Mouse (Mus musculus) layer of hippocampus, postnatal 36 days (tissue): ENCODE measurements at regions not wholly inside any gene's neighbourhood (a gene's known extent, or its start where the extent isn't known, plus 50 kb on each side); places are given as distances from the start of the nearest gene placed in this dataset.

Source experiments
- DNase-seq, 2 experiments: peaks; one replicate each; pipeline ENCODE4 v3.0.0; 2022

DNA sequence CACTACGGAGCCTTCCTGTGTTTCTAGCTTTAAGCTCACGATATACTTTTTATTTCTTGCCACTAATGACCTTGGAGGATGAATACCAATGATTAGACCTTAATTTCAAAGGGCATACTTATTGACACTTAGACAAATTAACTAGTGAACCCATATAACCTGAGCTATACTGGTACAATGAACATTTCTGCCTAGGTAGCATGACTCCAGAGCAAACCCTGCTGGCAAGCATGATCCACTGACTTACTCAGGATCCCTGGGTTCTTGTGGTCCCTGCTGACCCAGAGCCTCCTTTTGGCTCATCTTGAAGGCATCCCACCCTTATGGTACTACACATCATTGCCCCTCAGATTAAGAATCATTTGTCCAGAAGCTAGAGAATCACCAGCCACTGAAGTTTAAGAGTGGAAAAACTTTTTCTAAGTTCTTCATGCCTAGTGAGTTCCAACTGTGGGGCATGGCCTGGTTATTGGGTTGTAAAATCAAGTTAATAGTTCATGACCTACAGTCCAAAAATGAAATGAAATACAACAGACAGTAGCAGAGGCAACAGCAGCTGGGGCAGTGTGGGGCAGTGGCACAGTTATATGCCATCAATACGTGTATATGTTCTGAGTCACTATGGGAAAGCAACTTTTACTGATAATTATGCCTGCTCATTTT is 1408.5 kb upstream of the A1bg start:
- no peak for DNase-seq

DNA sequence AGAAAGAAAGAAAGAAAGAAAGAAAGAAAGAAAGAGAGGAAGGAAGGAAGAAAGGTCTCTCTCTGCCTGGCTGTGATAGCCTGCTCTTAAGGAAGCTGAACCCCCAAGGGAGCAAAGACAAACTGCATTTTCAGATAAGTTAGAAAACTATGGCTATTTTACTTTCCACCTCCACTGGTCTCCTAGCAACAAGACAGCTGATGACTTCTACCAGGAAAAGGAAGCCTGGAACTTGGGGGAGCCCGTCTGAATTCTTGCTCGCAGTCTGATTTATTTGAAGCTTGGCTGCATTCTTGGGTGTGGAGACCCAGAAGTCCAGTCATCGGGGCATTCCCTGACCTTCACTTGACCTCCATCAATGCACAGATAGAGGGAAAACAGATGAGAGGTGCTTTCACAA is 1406.1 kb upstream of the A1bg start:
- DNase-seq, result peak in 1 of 2 experiments; percentile 8

DNA sequence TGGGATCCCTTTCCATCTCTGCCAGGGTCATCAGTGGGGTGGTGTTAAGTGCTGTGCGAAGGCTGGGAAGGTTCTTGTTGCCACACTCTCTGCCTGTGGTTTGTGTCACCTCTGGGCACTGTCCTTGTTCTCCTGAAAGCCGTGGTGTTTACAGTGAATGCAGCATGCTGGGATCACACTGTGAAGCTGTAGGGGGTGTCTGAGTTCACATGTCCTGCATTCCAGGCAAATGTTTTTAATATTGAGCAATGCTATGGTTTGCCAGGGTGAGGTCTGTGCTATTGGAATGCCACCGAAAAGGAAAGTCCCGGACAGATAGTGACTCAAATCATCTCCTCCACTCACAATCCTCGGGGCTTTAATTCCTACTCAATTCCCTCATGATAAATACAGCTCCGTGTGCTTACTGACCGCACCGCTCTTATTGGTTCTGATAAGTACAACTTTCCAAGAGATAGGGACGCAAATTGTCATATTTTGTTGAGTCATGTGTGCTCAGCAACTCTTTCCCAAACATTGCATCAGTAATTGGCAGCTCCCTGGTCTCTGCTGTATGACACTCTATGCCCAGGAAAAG is 1405.6 kb upstream of the A1bg start:
- no peak for DNase-seq

DNA sequence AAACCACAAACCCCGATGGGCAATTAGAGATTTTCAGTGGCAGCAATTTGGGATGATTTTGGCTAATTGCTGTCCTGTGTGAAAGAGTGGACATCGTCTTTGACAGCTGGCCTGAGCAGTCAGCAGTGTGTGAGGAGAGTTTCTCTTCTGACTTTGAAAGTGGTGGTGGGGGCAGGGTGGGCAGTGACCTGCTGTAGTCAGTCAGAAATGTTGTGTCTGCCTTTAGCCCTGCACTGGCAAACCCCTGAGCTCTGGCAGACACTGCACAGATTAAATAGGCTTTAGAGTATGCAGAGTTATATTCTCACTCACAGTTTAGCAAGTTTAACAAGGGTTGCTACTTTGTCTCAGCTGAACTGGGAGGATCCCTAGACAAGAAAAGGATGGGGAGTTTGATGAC is 1404.7 kb upstream of the A1bg start:
- DNase-seq, result no peak

DNA sequence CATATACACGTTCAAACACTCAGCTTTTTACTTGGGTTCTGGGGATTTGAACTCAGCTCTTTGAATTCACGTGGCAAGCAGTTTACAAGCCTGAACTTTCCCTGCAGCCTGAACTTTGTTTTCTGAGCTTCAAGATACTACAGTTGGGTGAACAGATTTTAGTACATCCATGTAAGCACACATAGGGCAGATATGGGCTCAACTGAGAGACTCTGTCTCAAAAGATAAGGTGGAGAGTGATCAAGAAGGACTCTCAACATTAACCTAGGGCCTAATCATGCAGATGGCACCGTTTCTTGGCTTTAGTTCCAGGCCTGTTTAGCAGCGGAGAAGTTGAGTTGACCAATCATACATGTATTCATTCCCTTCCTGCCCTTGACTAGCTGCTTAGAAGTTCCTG is 1403.7 kb upstream of the A1bg start:
- DNase-seq, result no peak

DNA sequence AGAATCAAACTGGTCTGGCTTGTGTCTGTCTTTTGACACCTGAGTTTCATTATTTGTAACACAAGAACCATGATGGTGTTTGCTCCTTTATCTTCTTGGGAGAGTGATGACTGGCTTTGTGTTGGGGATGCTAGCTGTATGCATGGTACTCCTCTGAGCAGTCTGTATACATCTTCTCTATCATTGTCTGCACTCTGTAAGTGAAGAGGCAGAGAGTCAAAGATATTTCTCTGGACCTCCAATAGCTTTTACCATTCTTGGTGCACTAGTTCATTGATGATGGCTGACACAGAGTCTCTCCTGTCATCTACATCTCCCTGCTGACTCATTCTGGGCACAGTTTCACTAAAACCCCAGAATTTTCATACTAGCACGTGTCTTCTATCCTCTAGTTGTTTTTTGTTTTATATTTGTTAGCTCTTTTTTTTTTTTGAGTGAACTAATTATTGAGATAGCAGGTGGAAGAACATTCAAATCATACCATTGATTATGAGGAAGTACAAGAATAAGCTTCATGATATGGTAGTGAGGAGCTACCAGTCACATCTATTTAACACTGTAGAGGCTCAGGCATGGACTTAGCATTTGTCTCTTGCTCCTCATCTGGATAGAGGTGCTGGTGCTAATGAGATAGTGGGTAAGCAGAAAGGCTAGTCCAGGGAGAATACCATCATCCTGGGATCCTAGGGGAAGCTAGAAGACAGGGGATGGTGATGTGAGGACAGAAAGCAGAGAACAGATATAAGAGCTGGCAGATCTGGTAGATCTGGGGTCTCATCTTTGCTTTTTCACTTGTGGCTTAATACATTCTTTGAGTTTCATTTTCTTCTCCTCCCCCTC is 1402.9 kb upstream of the A1bg start:
- no peak for DNase-seq

DNA sequence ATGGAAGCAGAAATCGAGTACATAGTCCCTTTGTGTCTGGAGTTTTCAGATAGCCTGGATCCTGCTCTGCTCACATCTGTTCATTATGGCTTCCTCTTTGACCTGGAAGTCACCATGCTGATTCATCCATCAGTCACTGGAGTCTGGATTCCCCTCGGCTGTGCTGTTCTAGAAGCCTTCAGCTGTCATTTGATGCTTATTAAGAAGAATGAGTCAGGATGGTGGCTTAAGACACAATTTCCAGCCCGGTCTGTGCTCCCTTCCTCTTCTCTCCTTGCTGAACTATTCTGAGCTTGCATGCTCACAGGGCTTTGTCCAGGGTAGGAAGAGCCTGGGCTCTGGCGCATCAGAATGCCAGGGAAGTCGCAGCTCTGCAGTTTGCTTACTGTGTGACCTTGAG is 1398.2 kb upstream of the A1bg start:
- DNase-seq, result no peak

DNA sequence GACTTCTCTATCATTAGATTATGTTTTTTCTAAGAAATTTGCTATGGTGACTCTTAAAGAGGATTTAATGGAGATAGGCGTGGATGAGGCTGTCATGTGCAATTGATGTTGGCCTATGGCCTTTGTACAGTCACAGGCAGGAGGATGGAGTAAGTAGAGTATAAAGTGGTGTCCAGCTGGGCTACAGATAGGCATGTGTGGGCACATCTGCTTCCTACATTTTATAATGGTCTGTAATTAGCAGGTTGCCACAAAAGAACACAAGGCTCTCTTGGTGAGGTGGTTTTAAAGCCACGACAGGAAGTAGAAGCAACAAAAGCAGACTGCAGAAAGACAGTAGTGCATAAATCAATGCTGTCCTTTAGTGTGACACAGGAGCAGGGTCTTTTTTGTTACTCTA is 1391.6 kb upstream of the A1bg start:
- DNase-seq, result no peak

DNA sequence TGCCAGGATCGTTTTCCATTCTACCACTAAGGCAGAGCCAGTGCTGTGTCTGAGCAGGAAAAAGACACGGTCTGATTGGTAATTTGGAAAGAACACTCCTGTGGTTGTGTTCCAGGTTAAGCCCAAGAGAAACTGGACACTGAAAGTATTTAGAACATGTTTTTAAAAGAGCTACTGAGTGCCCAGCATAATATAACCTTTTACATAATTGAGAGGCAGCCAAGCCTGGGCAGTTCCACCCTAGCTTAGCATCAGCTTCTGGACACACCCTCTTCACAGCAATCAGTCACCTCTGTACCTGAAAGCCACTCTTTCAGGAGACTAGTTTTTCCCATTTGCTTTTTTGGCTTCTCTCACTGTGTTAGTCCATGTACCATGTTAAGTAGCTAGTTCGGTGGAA is 1379.4 kb upstream of the A1bg start:
- DNase-seq, result no peak

DNA sequence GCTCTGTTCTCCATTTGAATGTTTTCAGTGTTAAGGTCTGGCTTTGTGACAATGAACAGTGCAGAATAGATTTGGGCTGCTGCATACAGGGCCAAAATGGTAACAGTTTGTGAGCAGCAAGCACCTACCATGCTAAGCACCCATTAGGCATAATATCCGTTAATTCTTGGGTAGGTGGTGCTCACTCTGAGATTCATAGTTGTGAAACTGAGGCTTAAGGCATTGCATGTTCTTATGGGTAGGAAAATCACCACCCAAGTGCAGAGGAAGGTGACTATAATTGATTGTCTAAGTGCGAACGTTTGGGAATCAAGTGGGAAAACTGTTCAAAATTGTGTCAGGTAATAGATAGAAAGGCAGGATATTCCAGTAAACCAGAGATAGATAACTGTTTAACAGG is 1378.8 kb upstream of the A1bg start:
- DNase-seq, result no peak

DNA sequence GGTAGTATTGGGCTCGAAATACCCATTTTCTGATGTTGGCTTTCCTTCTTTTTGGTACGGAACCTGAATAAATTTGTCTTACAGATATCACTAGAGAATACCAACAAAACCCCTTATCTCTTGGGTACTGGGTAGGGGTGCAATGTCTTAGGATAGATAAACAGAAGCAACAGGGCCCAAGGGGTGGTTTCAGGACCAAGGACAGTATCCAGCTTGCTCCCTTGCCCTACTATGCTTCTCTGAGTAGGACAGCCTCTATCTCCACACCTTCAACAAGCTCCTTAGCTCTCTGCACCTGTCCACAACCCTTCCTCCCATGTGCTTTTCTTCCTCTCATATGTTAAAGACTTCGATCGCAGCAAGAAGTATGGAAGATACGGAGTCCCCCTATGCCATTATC is 1374.3 kb upstream of the A1bg start:
- DNase-seq, result no peak

DNA sequence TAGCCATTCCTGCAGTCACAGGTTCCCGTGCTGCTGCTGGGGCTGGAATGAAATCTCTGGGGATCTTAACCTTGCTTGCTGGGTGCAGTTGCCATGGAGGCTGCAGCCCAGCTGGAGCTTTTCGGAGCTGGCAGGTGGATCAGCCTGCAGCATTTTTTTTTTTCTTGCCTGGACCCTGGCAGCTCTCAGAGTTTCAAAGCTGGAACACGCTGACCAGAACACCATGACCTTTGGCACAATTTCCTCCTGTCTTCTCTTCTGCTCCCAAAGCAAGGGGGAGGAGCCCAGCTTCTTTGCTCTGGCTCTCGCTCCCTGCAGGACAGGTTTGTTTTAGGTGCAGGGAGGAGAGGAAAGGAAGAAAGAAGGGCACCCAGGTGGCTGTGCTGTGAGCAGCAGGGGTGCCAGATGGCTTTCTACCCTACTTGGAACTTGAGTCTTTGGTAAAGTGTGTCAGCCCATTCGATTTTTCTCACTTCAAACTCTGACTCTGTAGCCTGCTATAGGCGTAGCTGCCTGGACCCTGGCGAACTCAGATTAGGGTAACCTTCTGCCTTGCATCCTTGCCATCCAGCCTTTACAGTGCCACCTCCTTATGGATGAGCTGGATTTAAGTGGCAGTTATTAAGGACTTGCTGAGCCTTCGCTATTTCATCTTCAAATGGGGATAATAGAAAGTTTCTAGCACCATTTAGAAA is 1372.6 kb upstream of the A1bg start:
- peak; percentile 15 to 37 for DNase-seq

DNA sequence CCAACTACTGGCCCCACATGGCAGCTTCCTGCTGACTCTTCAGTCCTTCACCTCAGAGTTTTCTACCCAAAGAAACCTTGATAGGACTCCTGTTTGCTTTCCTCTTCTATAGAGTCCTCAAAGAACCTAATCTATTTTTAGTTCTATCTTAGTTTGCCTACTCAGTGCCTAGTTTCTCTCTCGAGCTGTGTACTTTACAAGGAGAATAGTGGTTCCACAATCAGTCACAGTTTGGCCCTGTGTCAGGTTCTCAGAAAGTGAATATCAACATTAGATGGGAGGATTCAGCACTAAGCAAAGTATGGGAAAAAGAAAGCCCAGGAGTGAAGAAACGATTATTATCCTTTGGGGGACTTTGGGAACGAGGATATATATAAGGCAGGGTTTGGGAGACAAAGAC is 1372.0 kb upstream of the A1bg start:
- no peak for DNase-seq

DNA sequence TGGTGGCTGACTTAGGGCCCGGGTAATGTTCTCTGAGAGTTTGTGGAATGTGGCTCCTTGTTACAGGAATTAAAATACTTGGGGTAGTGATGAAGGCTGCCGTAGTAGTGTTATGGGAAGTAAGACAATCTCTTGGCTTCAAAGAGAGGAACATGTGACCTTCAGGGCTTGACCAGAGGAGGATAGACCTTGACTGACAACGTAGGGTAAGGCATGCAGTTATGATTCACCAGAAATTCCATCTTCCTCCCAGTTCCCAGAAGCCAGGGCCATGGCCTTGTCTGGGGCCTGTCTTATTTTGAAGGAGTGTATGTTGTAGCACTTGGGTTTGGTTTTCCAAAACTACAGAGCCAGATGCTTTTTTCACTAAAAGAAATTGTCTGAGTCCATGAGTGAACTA is 1370.1 kb upstream of the A1bg start:
- no peak for DNase-seq

DNA sequence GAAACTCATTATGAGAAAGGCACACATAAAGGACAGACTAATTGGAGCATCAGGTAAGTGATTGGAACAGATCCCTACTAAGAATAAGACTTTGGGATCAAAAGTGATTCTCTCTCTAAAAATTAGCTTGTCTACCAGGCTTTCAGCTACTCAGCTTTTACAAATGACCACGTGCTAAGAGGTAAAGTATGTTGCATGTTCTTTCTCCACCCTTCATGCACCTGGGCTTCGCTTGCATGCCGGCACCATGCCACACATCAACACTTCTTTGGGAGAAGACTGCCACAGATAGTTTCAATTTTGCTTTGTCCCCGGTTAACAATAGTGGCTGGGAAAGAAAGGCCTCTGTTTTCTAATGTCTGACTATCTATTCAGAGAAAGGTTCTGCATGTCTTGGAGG is 1367.9 kb upstream of the A1bg start:
- no peak for DNase-seq

DNA sequence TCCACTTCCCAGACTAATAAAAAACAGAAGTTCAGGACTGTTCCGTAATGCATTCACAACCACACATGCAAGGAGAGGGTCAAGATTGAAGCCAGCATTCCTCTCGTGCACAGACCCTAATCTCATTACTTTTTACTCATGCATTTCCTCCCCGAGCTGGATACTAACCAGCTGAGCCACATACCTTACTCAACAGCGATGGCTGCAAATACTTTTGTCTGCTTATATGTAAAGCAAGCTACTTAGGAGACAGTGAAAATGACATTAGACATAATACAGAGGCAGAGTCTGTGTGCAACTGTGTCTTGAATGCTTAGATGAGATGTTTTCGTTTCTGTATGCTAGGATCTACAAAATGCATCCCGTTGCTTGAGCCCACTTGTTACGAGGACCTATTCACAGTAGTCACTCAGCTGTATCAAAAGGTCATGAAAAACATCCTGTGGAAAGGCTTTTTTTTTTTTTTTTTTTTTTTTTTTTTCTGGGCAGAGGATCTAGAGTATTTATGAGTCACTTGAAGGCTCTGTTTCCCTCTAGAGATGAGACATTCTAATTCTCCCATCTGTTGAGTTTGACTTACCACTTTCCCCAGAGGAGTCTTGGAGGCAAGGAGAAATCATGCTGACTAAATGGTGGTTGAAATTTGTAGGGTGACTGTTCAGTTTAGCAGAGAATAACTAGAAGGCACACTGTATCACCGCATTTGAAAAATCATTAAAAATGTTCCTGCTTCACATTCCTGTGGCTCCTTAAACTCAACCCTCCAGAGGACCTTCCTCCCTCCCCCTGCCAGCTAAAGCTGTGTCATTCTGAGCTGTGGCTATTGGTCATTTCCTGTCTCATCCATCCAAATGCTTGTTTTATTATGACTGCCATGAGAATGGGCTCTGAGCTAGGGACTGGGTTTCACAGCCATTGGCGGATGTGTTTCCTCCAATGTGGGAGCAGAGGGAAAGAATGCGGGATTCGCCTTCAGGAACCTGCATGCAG is 1364.1 kb upstream of the A1bg start:
- DNase-seq, result no peak

DNA sequence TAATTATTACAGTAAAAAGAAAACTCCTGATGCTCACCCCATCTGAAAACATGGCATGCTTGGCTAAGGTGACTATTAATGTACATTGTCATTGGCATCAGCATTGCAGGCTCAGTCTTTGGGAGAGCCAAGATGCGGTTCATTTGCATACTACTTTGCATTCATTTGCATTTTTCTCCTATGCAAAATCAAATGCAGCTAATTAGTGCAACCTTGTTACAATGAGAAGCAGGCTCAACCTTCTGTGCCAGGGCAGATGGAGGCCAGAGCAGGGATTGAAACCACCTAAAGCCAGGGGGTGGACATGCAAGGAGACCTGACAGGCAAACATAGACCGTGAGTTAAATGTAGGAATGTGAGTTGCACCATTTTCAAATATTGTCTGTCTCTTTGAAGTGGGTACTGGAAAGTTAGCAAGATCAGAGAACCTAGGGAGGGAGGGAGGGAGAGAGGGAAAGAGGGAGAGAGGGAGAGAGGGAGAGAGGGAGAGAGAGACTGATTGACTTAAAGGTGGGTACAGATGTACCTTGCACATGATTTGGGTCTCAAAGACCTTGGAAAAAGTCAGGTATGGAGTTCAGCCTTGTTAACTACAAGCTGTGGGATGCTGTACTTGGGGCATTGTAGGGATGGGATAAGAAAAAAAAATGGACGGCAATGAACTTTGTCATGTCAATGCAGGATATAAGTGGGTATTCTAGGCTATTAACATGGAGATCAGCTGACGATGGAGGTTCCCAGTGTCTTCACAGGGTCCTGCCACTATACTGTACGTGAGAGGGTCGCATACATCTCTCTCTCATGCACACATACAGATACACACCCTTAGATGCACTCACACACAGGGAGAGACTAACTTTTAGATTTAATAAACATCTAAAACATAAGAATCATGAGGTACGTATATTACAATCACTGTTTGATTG is 1362.1 kb upstream of the A1bg start:
- DNase-seq, result no peak

DNA sequence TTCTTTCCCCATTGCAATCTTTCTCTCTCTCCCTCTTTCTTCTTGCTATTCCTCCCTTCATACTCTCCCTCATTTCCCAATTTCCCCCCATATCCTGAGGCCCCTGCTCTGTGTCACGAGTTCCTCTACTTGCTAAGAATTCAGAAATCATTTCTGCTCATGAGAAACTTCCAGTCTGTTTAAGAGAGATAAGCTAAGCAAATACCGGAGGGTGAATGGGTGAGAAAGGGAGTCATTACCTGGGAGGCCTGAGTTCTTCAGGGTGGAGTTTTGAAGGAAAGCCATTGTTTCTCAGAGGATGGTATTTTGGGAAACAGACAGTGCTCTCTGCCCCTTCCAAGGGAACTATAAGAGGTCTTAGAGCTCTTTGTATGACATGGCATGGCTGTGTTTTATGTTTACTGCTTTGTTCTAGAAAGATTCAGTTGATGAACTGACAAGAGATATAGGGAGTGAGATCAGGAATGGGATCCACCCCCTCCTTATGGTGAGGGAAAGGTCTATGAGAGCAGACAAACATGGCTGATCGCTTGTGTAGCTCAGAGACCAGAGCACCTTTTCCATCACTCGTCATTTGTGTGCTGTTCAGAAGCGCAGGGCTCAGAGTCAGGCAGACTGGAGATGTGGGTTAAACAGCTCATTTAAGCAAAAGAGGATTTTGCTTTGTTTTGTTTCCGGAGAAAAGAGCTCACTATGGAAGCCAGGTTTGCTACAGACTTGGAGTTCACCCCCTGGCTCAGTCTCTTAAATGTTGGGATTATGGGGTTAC is 1361.0 kb upstream of the A1bg start:
- no peak for DNase-seq

DNA sequence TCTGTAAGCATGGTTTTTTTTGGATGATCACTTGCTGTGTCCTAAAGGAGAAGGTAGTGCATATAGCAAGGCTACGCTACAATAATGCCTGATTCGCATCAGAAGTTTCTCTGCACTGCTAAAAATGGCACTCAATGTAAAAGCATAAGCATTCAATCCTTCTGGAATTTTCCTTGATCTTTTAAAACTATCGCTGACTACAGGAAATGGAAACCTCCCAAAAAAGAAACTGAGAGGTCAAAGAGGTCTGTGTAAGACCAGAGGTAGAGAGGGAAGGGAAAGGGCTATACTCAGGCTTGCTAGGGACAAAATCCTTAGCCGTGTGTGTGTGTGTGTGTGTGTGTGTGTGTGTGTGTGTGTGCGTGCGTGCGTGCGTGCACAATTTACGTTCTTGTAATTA is 1359.8 kb upstream of the A1bg start:
- no peak for DNase-seq

DNA sequence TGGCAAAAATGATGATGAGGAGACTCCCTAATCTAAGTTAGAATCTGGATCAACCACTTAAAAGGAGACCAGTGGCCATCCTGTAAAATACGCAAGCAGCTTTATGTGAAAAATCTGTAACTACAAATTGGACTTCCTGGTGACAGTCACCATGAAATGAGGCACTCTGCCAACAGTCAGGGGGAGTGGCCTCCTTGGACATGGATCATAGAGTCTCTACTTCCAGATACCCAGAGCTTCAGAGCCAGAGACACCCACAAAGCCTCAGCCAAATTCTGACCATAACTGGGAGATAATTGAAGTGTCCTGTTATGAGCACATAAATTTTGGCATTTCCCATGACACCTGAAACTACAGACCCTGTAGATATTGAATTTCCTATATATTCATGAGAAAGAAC is 1359.3 kb upstream of the A1bg start:
- DNase-seq, result no peak
